ENCODE assay signal across 8 mouse cellular contexts in genomic region chrX:134540414-134541135, GRCm38 (mm10). TPM values are rescaled to one million over a fixed set of nuclear protein-coding genes. Genes with fewer than 3 reads are reported as not detected.
DNase-seq lines count a peak whose midpoint lies in the region; ATAC-seq and TF ChIP-seq lines count a peak whose summit lies in the region.

No protein-coding gene starts in this region.

- peak overlapping the region; percentile 56 for H3K4me2 ChIP-seq in heart, embryonic 14.5 days (ENCODE audit: low read length)
- H3K4me2 ChIP-seq in midbrain, postnatal 0 days (ENCODE audit: low read depth, low read length, poor library complexity, severe bottlenecking): peak overlapping the region; percentile 49

- peaks cover 14% of the 10 kb centered on the region for H3K36me3 ChIP-seq in heart, embryonic 14.5 days (ENCODE audit: control insufficient read depth, insufficient read depth, low read length)
- H3K36me3 ChIP-seq in midbrain, postnatal 0 days (ENCODE audit: insufficient read depth, low read length): no peaks in the 10 kb centered on the region

- 12% methylated on average over 12 of the region's 12 CpGs for WGBS in bone marrow, adult 2 months
- WGBS in heart, embryonic 14.5 days: 25% methylated on average over 12 of the region's 12 CpGs
- 20% methylated on average over 11 of the region's 12 CpGs for WGBS in midbrain, postnatal 0 days

- intact Hi-C loops in left cerebral cortex, postnatal 4 days (cut with DNase I): no loop called here
- intact Hi-C loops in left cerebral cortex, postnatal 14 days (cut with DNase I): no loop called here

- DNase-seq in left cerebral cortex, postnatal 4 days: peak; percentile 2
- no peak for DNase-seq in left cerebral cortex, postnatal 14 days (ENCODE audit: low spot score in 2 of 2)
- DNase-seq in kidney, postnatal 25 days: peak; percentile 7 to 47
- DNase-seq in midbrain, postnatal 0 days (ENCODE audit: low spot score): peak; percentile 27
- no peak for DNase-seq in right cerebral cortex, postnatal 14 days
- DNase-seq in cerebellum, postnatal 4 days (ENCODE audit: low spot score in 2 of 2): no peak

- H3K9me3 ChIP-seq in heart, embryonic 14.5 days (ENCODE audit: control insufficient read depth, low read length): no peaks in the 10 kb centered on the region
- H3K9me3 ChIP-seq in midbrain, postnatal 0 days (ENCODE audit: low read length): no peaks in the 10 kb centered on the region

- ATAC-seq in heart, embryonic 14.5 days (ENCODE audit: insufficient number of reproducible peaks, insufficient read depth, low FRiP score, low read depth): no peak
- ATAC-seq in midbrain, postnatal 0 days (ENCODE audit: low FRiP score): 0 out of 2 replicates have a peak, but pooled peaks have one; percentile 8

- no peaks in the 10 kb centered on the region for H3K4me1 ChIP-seq in bone marrow, adult 2 months (ENCODE audit: control insufficient read depth, insufficient read depth, low read length)
- no peaks in the 10 kb centered on the region for H3K4me1 ChIP-seq in heart, embryonic 14.5 days (ENCODE audit: control insufficient read depth in 2 of 2, insufficient read depth in 2 of 2, low read length in 2 of 2)
- no peaks in the 10 kb centered on the region for H3K4me1 ChIP-seq in midbrain, postnatal 0 days (ENCODE audit: insufficient read depth, low read length)

- TF ChIP-seq POLR2A in bone marrow, adult 2 months (IDR thresholded peaks at IDR 0.05; ENCODE audit: borderline replicate concordance, control insufficient read depth, low read depth, low read length): no peak

- TF ChIP-seq CTCF in bone marrow, adult 2 months (IDR thresholded peaks at IDR 0.05; ENCODE audit: control insufficient read depth, insufficient read depth, low read length): no peak
- peak; percentile 23; the same call in 1 of the 2 replicates for TF ChIP-seq CTCF in midbrain, postnatal 0 days (IDR thresholded peaks at IDR 0.05)

- no peaks in the 10 kb centered on the region for H3K27me3 ChIP-seq in heart, embryonic 14.5 days (ENCODE audit: control insufficient read depth, insufficient read depth, low read length)
- H3K27me3 ChIP-seq in midbrain, postnatal 0 days (ENCODE audit: insufficient read depth, low read length): no peaks in the 10 kb centered on the region

- peak overlapping the region; percentile 91 for H3K4me3 ChIP-seq in bone marrow, adult 2 months (replicated peaks; ENCODE audit: control insufficient read depth, low read depth, low read length)
- H3K4me3 ChIP-seq in heart, embryonic 14.5 days (ENCODE audit: control insufficient read depth in 1 of 2, insufficient read depth in 1 of 2, low read depth in 1 of 2, low read length in 2 of 2): peak overlapping the region; percentile 64 to 75
- H3K4me3 ChIP-seq in midbrain, postnatal 0 days (ENCODE audit: low read depth, low read length): peak overlapping the region; percentile 46

- H3K9ac ChIP-seq in heart, embryonic 14.5 days (ENCODE audit: low read length): peak overlapping the region; percentile 77
- peak overlapping the region; percentile 51; the same call in 1 of the 2 replicates for H3K9ac ChIP-seq in midbrain, postnatal 0 days (replicated peaks; ENCODE audit: low read length, poor library complexity, severe bottlenecking)

- H3K27ac ChIP-seq in bone marrow, adult 2 months (ENCODE audit: control insufficient read depth, insufficient read depth, low read depth, low read length, poor library complexity): no peak overlapping the region
- peak overlapping the region; percentile 55 to 67 for H3K27ac ChIP-seq in heart, embryonic 14.5 days (replicated peaks in 1 of 2; ENCODE audit: control insufficient read depth in 1 of 2, insufficient read depth in 1 of 2, low read depth in 2 of 2, low read length in 2 of 2)
- H3K27ac ChIP-seq in midbrain, postnatal 0 days (ENCODE audit: low read depth, low read length): no peak overlapping the region

RNA-seq across cellular contexts. Expression of gene Timm8a1, which starts 1.1 kb away (rescaled TPM):
- total RNA-seq in left cerebral cortex, postnatal 4 days (2021): 10 to 100 TPM; 17.4 to 22.7 TPM
- total RNA-seq in left cerebral cortex, postnatal 14 days (2021): 10 to 100 TPM; 23.5 to 25.3 TPM
- polyA plus RNA-seq in bone marrow, adult 2 months (2011; ENCODE audit: insufficient read depth, insufficient read length, low replicate concordance, missing spikeins): 11.6 and 28.4 TPM in 2 replicates
- polyA plus RNA-seq in heart, embryonic 14.5 days (2014; fragmentation: Nextera tagmentation; extraction: Ambion mirVana): 70.6 and 73.9 TPM in 2 replicates
- total RNA-seq in midbrain, postnatal 0 days (2014; rRNA removed): 5.3 and 11.7 TPM in 2 replicates
- 35.2 and 37.4 TPM in 2 replicates for polyA plus RNA-seq in midbrain, postnatal 0 days (2015; fragmentation: Nextera tagmentation; extraction: Ambion mirVana)

RNA-seq across cellular contexts. Expression of gene Btk, which starts 42.8 kb away (rescaled TPM):
- total RNA-seq in left cerebral cortex, postnatal 4 days (2021): under 1 TPM; 0.40 to 0.89 TPM
- 1 to 10 TPM; 1.0 to 1.4 TPM for total RNA-seq in left cerebral cortex, postnatal 14 days (2021)
- 43.9 and 79.4 TPM in 2 replicates for polyA plus RNA-seq in bone marrow, adult 2 months (2011; ENCODE audit: insufficient read depth, insufficient read length, low replicate concordance, missing spikeins)
- 0.61 and 0.85 TPM in 2 replicates for polyA plus RNA-seq in heart, embryonic 14.5 days (2014; fragmentation: Nextera tagmentation; extraction: Ambion mirVana)
- total RNA-seq in midbrain, postnatal 0 days (2014; rRNA removed): 0.27 and 0.52 TPM in 2 replicates
- 0.48 and 0.56 TPM in 2 replicates for polyA plus RNA-seq in midbrain, postnatal 0 days (2015; fragmentation: Nextera tagmentation; extraction: Ambion mirVana)

RNA-seq across cellular contexts. Expression of gene Rpl36a, which starts 44.9 kb away (rescaled TPM):
- total RNA-seq in left cerebral cortex, postnatal 4 days (2021): 100 to 1,000 TPM; 215 to 223 TPM
- 100 to 1,000 TPM; 118 to 132 TPM for total RNA-seq in left cerebral cortex, postnatal 14 days (2021)
- 431 and 606 TPM in 2 replicates for polyA plus RNA-seq in bone marrow, adult 2 months (2011; ENCODE audit: insufficient read depth, insufficient read length, low replicate concordance, missing spikeins)
- polyA plus RNA-seq in heart, embryonic 14.5 days (2014; fragmentation: Nextera tagmentation; extraction: Ambion mirVana): 303 and 361 TPM in 2 replicates
- 299 and 311 TPM in 2 replicates for total RNA-seq in midbrain, postnatal 0 days (2014; rRNA removed)
- 156 and 169 TPM in 2 replicates for polyA plus RNA-seq in midbrain, postnatal 0 days (2015; fragmentation: Nextera tagmentation; extraction: Ambion mirVana)

Comparison
In these comparisons a context has a peak if more than half of its experiments do, and no peak if none do; other contexts are left out.
1. DNase-seq: peak in left cerebral cortex, postnatal 4 days (single experiment), kidney, postnatal 25 days (2 of 2) and midbrain, postnatal 0 days (single experiment); none in left cerebral cortex, postnatal 14 days (0 of 2), right cerebral cortex, postnatal 14 days (single experiment) and cerebellum, postnatal 4 days (0 of 2).
2. H3K27ac ChIP-seq: peak in heart, embryonic 14.5 days (2 of 2); none in bone marrow, adult 2 months (single experiment) and midbrain, postnatal 0 days (single experiment).
3. Peak in every context shown above with its lines, with median percentiles within 50 percentile points of each other: H3K4me3 ChIP-seq.